Mouse (Mus musculus) kidney, adult 2 months (tissue): ENCODE results near the gene Gm6408.

Source experiments
- CTCF ChIP-seq: fragments of 200-500 bp; conservative IDR thresholded peaks from 2 replicates; pipeline ENCODE4 v1.5.1; 2011; ENCODE audit warnings: low read depth, mild to moderate bottlenecking, control low read depth, low read length, moderate library complexity, mixed read lengths; ENCODE audit not compliant: insufficient read depth, insufficient read length
- POLR2A ChIP-seq: fragments of 200-500 bp; IDR thresholded peaks from one replicate; pipeline ENCODE4 v1.6.1; 2011; ENCODE audit warnings: low read depth, low read length, control low read depth

GRCm38 (mm10) chr5:146461612-146462011 is 20.2 kb upstream of the Gm6408 start:
- TF ChIP-seq CTCF = no peak
- TF ChIP-seq POLR2A = no peak
